Mouse (Mus musculus): Measurements from ENCODE around the gene Zfp36. TPM values are rescaled to one million over a fixed set of nuclear protein-coding genes. Genes with fewer than 3 reads are reported as not detected.
A peak's percentile ranks its signal among the peaks of the same experiment; 100 is the strongest.

Gene Zfp36
- polyA plus RNA-seq, 1 experiment: 225 TPM

DNA sequence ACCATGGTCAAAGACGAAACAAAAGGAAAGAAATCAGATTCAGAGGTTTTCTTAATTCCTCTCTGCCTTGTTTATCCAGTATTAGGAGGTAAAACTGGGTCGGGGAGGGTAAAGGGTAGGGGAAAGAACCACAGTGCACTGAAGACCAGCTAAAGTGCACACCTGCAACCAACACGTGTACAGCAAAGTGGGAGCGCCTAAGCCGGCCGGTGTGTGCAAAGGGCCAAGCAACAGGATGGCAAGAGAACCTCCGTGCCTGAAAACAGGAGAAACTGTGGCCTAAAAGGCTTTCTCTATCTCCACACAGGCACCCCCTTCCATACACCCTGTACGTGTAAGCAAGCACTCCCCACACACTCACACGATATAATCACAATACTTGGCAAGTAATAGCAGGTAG lies 5.1 kb upstream of the Zfp36 start:
- TF ChIP-seq GATA1 (IDR thresholded peaks at IDR 0.05; ENCODE audit: borderline replicate concordance, low read length): no peak
- TF ChIP-seq FLI1 (IDR thresholded peaks at IDR 0.05; ENCODE audit: low read length): no peak
- no peaks in the 10 kb centered on the region for H3K27me3 ChIP-seq (replicated peaks)
- no peak overlapping the region for H3K4me3 ChIP-seq (replicated peaks)
- H3K9me3 ChIP-seq: no peaks in the 10 kb centered on the region
- H3K4me1 ChIP-seq: peaks cover 73% of the 10 kb centered on the region
- H3K36me3 ChIP-seq (replicated peaks; ENCODE audit: low read length): peaks cover 48% of the 10 kb centered on the region

GRCm38 (mm10) chr7:28384162-28384561 lies 4.1 kb upstream of the Zfp36 start:
- TF ChIP-seq GATA1 (IDR thresholded peaks at IDR 0.05; ENCODE audit: borderline replicate concordance, low read length) (no peak), FLI1 (IDR thresholded peaks at IDR 0.05; ENCODE audit: low read length) (no peak)
- H3K4me1 ChIP-seq: peaks cover 81% of the 10 kb centered on the region

DNA sequence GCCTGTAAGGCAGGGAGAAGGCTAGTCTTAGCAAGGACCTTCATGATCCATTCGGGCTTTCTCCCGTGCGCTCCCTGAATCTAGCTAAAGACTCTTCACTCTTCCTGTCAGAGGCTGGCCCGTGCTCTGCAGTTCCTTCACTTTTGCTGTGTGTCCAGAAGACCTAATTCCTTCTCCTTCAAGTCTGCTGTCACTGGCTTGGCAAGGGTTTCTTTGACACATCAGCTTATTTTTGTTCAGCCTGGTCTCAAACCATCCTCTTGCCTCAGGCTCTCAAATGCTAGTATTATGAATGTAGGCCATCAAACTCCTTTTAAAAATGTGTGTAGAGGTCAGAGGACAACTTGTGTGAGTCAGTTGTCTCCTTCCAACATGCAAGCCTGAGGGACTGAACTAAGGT lies 3.6 kb upstream of the Zfp36 start:
- TF ChIP-seq GATA1 (IDR thresholded peaks at IDR 0.05; ENCODE audit: borderline replicate concordance, low read length) (no peak), FLI1 (IDR thresholded peaks at IDR 0.05; ENCODE audit: low read length) (no peak)
- Histone ChIP-seq H3K4me1 (peaks cover 81% of the 10 kb centered on the region), H3K36me3 (replicated peaks; ENCODE audit: low read length) (peaks cover 36% of the 10 kb centered on the region), H3K4me3 (replicated peaks) (peak overlapping the region; percentile 93), H3K27me3 (replicated peaks) (no peaks in the 10 kb centered on the region), H3K9me3 (no peaks in the 10 kb centered on the region)

More at GRCm38 (mm10) chr7:28384162-28384561, 4.1 kb upstream of the Zfp36 start:
- peak overlapping the region; percentile 93 for H3K4me3 ChIP-seq (replicated peaks)
- H3K9me3 ChIP-seq: no peaks in the 10 kb centered on the region
- H3K27me3 ChIP-seq (replicated peaks): no peaks in the 10 kb centered on the region
- peaks cover 39% of the 10 kb centered on the region for H3K36me3 ChIP-seq (replicated peaks; ENCODE audit: low read length)

GRCm38 (mm10) chr7:28382981-28383396 lies 2.9 kb upstream of the Zfp36 start:
- TF ChIP-seq FLI1 (IDR thresholded peaks at IDR 0.05; ENCODE audit: low read length): no peak
- TF ChIP-seq GATA1 (IDR thresholded peaks at IDR 0.05; ENCODE audit: borderline replicate concordance, low read length): peak; percentile 89; the same call in 2 of the 3 replicates
- Histone ChIP-seq H3K36me3 (replicated peaks; ENCODE audit: low read length) (peaks cover 36% of the 10 kb centered on the region), H3K4me1 (peaks cover 77% of the 10 kb centered on the region), H3K27me3 (replicated peaks) (no peaks in the 10 kb centered on the region), H3K4me3 (replicated peaks) (peak overlapping the region; percentile 93), H3K9me3 (no peaks in the 10 kb centered on the region)

DNA sequence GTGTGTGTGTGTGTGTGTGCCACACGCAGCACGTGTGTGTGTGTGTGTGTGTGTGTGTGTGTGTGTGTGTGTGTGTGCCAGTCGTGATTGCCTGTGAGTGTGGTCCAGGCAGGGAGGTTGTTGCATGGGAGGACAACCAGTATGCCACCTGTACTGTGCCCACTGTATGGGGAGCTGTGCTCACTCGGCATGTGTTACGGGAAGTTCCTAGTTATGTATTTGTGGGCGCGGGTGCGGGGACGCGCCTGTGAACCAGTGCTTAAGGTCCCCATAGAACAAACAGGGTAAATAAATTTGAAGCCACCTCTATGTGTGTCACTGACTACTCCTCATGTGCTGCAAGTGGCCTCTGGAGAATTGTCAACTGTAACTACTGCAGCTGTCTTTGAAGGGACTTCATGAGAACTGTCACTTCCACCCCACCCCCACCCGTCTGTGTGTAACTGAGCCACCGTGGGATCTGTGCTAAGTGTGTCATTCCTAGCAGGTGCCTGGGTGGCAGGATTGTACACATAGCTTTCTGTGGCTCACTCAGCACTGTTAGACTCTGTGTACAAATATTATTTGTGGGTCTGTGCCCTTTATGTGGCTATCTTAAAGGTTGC lies 2.4 kb upstream of the Zfp36 start:
- H3K27me3 ChIP-seq (replicated peaks): no peaks in the 10 kb centered on the region
- TF ChIP-seq FLI1 (IDR thresholded peaks at IDR 0.05; ENCODE audit: low read length): no peak
- no peak for TF ChIP-seq GATA1 (IDR thresholded peaks at IDR 0.05; ENCODE audit: borderline replicate concordance, low read length)
- H3K4me3 ChIP-seq (replicated peaks): peak overlapping the region; percentile 93
- peaks cover 80% of the 10 kb centered on the region for H3K4me1 ChIP-seq
- H3K9me3 ChIP-seq: no peaks in the 10 kb centered on the region
- H3K36me3 ChIP-seq (replicated peaks; ENCODE audit: low read length): peaks cover 37% of the 10 kb centered on the region

- H3K9me3 ChIP-seq: no peaks in the 10 kb centered on the region
- H3K4me3 ChIP-seq (replicated peaks): peak overlapping the region; percentile 93
- peaks cover 40% of the 10 kb centered on the region for H3K36me3 ChIP-seq (replicated peaks; ENCODE audit: low read length)
- 0 out of 2 replicates have a peak, but pooled peaks have one; percentile 30 for TF ChIP-seq FLI1 (IDR thresholded peaks at IDR 0.05; ENCODE audit: low read length)
- TF ChIP-seq GATA1 (IDR thresholded peaks at IDR 0.05; ENCODE audit: borderline replicate concordance, low read length): no peak
- H3K27me3 ChIP-seq (replicated peaks): no peaks in the 10 kb centered on the region
- H3K4me1 ChIP-seq: peaks cover 84% of the 10 kb centered on the region
Observed at GRCm38 (mm10) chr7:28381938-28382337, 1.9 kb upstream of the Zfp36 start.

- Histone ChIP-seq H3K4me1 (peaks cover 82% of the 10 kb centered on the region), H3K9me3 (no peaks in the 10 kb centered on the region), H3K4me3 (replicated peaks) (peak overlapping the region; percentile 93), H3K27me3 (replicated peaks) (no peaks in the 10 kb centered on the region), H3K36me3 (replicated peaks; ENCODE audit: low read length) (peaks cover 39% of the 10 kb centered on the region)
- TF ChIP-seq GATA1 (IDR thresholded peaks at IDR 0.05; ENCODE audit: borderline replicate concordance, low read length) (no peak), FLI1 (IDR thresholded peaks at IDR 0.05; ENCODE audit: low read length) (no peak)
Observed at GRCm38 (mm10) chr7:28381017-28381790, 1.2 kb upstream of the Zfp36 start.

- peaks cover 79% of the 10 kb centered on the region for H3K4me1 ChIP-seq
- no peaks in the 10 kb centered on the region for H3K9me3 ChIP-seq
- TF ChIP-seq GATA1 (IDR thresholded peaks at IDR 0.05; ENCODE audit: borderline replicate concordance, low read length) (no peak), FLI1 (IDR thresholded peaks at IDR 0.05; ENCODE audit: low read length) (0 out of 2 replicates have a peak, but pooled peaks have one; percentile 38)
- peak overlapping the region; percentile 96 for H3K4me3 ChIP-seq (replicated peaks)
- H3K36me3 ChIP-seq (replicated peaks; ENCODE audit: low read length): peaks cover 24% of the 10 kb centered on the region
- H3K27me3 ChIP-seq (replicated peaks): no peaks in the 10 kb centered on the region
Observed at GRCm38 (mm10) chr7:28378769-28379651, 1.0 kb downstream of the Zfp36 start.

- Histone ChIP-seq H3K27me3 (replicated peaks) (no peaks in the 10 kb centered on the region), H3K9me3 (no peaks in the 10 kb centered on the region), H3K4me1 (peaks cover 76% of the 10 kb centered on the region), H3K36me3 (replicated peaks; ENCODE audit: low read length) (peaks cover 24% of the 10 kb centered on the region), H3K4me3 (replicated peaks) (peak overlapping the region; percentile 96)
- TF ChIP-seq FLI1 (IDR thresholded peaks at IDR 0.05; ENCODE audit: low read length): no peak
- no peak for TF ChIP-seq GATA1 (IDR thresholded peaks at IDR 0.05; ENCODE audit: borderline replicate concordance, low read length)
Observed at GRCm38 (mm10) chr7:28378066-28378690, 1.9 kb downstream of the Zfp36 start.
